Mouse (Mus musculus): ENCODE measurements at regions not wholly inside any gene's neighbourhood (a gene's known extent, or its start where the extent isn't known, plus 50 kb on each side); places are given as distances from the start of the nearest gene placed in this dataset.
A peak's percentile ranks its signal among the peaks of the same experiment; 100 is the strongest.

- Histone ChIP-seq H3K9ac (ENCODE audit: low read depth, low read length) (no peak overlapping the region), H3K4me3 (ENCODE audit: low read depth, low read length) (no peak overlapping the region), H3K27ac (ENCODE audit: low read depth, low read length) (peak overlapping the region; percentile 29; the same call in 1 of the 2 replicates), H3K27me3 (ENCODE audit: control insufficient read depth, insufficient read depth, low read length) (no peaks in the 10 kb centered on the region), H3K4me2 (no peak overlapping the region), H3K4me1 (ENCODE audit: control insufficient read depth, insufficient read depth, low read length) (peaks cover 7% of the 10 kb centered on the region; the same call in 1 of the 2 replicates), H3K36me3 (ENCODE audit: control insufficient read depth, insufficient read depth, low read length) (no peaks in the 10 kb centered on the region), H3K9me3 (replicated peaks; ENCODE audit: control insufficient read depth, low read length) (no peaks in the 10 kb centered on the region)
- WGBS (ENCODE audit: insufficient replicate concordance), result 35% methylated on average over 9 of the region's 9 CpGs
- ATAC-seq (replicated peaks; ENCODE audit: insufficient number of reproducible peaks, low FRiP score, low TSS enrichment), result peak; percentile 75
These were observed 195.9 kb downstream of the Gm13691 start for GRCm38 (mm10) chr2:84186126-84186701.

- H3K27me3 ChIP-seq (ENCODE audit: control insufficient read depth, insufficient read depth, low read length), result no peaks in the 10 kb centered on the region
- 88% methylated on average over 4 of the region's 4 CpGs for WGBS (ENCODE audit: insufficient replicate concordance)
- no peaks in the 10 kb centered on the region for H3K36me3 ChIP-seq (ENCODE audit: control insufficient read depth, insufficient read depth, low read length)
- H3K9ac ChIP-seq (ENCODE audit: low read depth, low read length), result no peak overlapping the region
- no peaks in the 10 kb centered on the region for H3K9me3 ChIP-seq (replicated peaks; ENCODE audit: control insufficient read depth, low read length)
- peaks cover 7% of the 10 kb centered on the region; the same call in 1 of the 2 replicates for H3K4me1 ChIP-seq (ENCODE audit: control insufficient read depth, insufficient read depth, low read length)
- no peak overlapping the region for H3K4me2 ChIP-seq
- ATAC-seq (replicated peaks; ENCODE audit: insufficient number of reproducible peaks, low FRiP score, low TSS enrichment), result no peak
- no peak overlapping the region for H3K27ac ChIP-seq (ENCODE audit: low read depth, low read length)
- no peak overlapping the region for H3K4me3 ChIP-seq (ENCODE audit: low read depth, low read length)
These were observed 197.1 kb downstream of the Gm13691 start for GRCm38 (mm10) chr2:84187456-84187855.

- H3K4me1 ChIP-seq (ENCODE audit: control insufficient read depth, insufficient read depth, low read length), result peaks cover 2% of the 10 kb centered on the region; the same call in 1 of the 2 replicates
- ATAC-seq (replicated peaks; ENCODE audit: insufficient number of reproducible peaks, low FRiP score, low TSS enrichment), result no peak
- no peak overlapping the region for H3K4me3 ChIP-seq (ENCODE audit: low read depth, low read length)
- H3K36me3 ChIP-seq (ENCODE audit: control insufficient read depth, insufficient read depth, low read length), result no peaks in the 10 kb centered on the region
- 77% methylated on average over 3 of the region's 3 CpGs for WGBS (ENCODE audit: insufficient replicate concordance)
- no peak overlapping the region for H3K9ac ChIP-seq (ENCODE audit: low read depth, low read length)
- H3K27me3 ChIP-seq (ENCODE audit: control insufficient read depth, insufficient read depth, low read length), result no peaks in the 10 kb centered on the region
- no peak overlapping the region for H3K27ac ChIP-seq (ENCODE audit: low read depth, low read length)
- no peak overlapping the region for H3K4me2 ChIP-seq
- no peaks in the 10 kb centered on the region for H3K9me3 ChIP-seq (replicated peaks; ENCODE audit: control insufficient read depth, low read length)
These were observed 198.9 kb downstream of the Gm13691 start for GRCm38 (mm10) chr2:84189302-84189701.

- no peak overlapping the region for H3K4me3 ChIP-seq (ENCODE audit: low read depth, low read length)
These were observed 208.1 kb downstream of the Calcrl start for GRCm38 (mm10) chr2:84217116-84217515.

GRCm38 (mm10) chr2:84222049-84222448, 203.2 kb downstream of the Calcrl start:
- WGBS (ENCODE audit: insufficient replicate concordance), result 81% methylated on average over 1 of the region's 1 CpGs
- Histone ChIP-seq H3K9ac (ENCODE audit: low read depth, low read length) (no peak overlapping the region), H3K36me3 (ENCODE audit: control insufficient read depth, insufficient read depth, low read length) (no peaks in the 10 kb centered on the region), H3K27ac (ENCODE audit: low read depth, low read length) (no peak overlapping the region), H3K9me3 (replicated peaks; ENCODE audit: control insufficient read depth, low read length) (no peaks in the 10 kb centered on the region), H3K4me2 (no peak overlapping the region), H3K27me3 (ENCODE audit: control insufficient read depth, insufficient read depth, low read length) (no peaks in the 10 kb centered on the region), H3K4me1 (ENCODE audit: control insufficient read depth, insufficient read depth, low read length) (no peaks in the 10 kb centered on the region), H3K4me3 (ENCODE audit: low read depth, low read length) (no peak overlapping the region)
- ATAC-seq (replicated peaks; ENCODE audit: insufficient number of reproducible peaks, low FRiP score, low TSS enrichment), result no peak

More at GRCm38 (mm10) chr2:84217116-84217515, 208.1 kb downstream of the Calcrl start:
- Histone ChIP-seq H3K27me3 (ENCODE audit: control insufficient read depth, insufficient read depth, low read length) (no peaks in the 10 kb centered on the region), H3K9me3 (replicated peaks; ENCODE audit: control insufficient read depth, low read length) (no peaks in the 10 kb centered on the region), H3K36me3 (ENCODE audit: control insufficient read depth, insufficient read depth, low read length) (no peaks in the 10 kb centered on the region), H3K27ac (ENCODE audit: low read depth, low read length) (no peak overlapping the region), H3K4me1 (ENCODE audit: control insufficient read depth, insufficient read depth, low read length) (no peaks in the 10 kb centered on the region), H3K9ac (ENCODE audit: low read depth, low read length) (no peak overlapping the region), H3K4me2 (no peak overlapping the region)
- ATAC-seq (replicated peaks; ENCODE audit: insufficient number of reproducible peaks, low FRiP score, low TSS enrichment), result no peak
- 78% methylated on average over 1 of the region's 1 CpGs for WGBS (ENCODE audit: insufficient replicate concordance)

- 64% methylated on average over 3 of the region's 3 CpGs for WGBS (ENCODE audit: insufficient replicate concordance)
- Histone ChIP-seq H3K36me3 (ENCODE audit: control insufficient read depth, insufficient read depth, low read length) (no peaks in the 10 kb centered on the region), H3K9ac (ENCODE audit: low read depth, low read length) (no peak overlapping the region), H3K27me3 (ENCODE audit: control insufficient read depth, insufficient read depth, low read length) (no peaks in the 10 kb centered on the region), H3K4me2 (no peak overlapping the region), H3K4me1 (ENCODE audit: control insufficient read depth, insufficient read depth, low read length) (no peaks in the 10 kb centered on the region), H3K27ac (ENCODE audit: low read depth, low read length) (no peak overlapping the region), H3K4me3 (ENCODE audit: low read depth, low read length) (no peak overlapping the region), H3K9me3 (replicated peaks; ENCODE audit: control insufficient read depth, low read length) (no peaks in the 10 kb centered on the region)
- no peak for ATAC-seq (replicated peaks; ENCODE audit: insufficient number of reproducible peaks, low FRiP score, low TSS enrichment)
These were observed 195.4 kb downstream of the Calcrl start for GRCm38 (mm10) chr2:84229777-84230176.

- no peak overlapping the region for H3K9ac ChIP-seq (ENCODE audit: low read depth, low read length)
- H3K9me3 ChIP-seq (replicated peaks; ENCODE audit: control insufficient read depth, low read length), result no peaks in the 10 kb centered on the region
- 77% methylated on average over 4 of the region's 4 CpGs for WGBS (ENCODE audit: insufficient replicate concordance)
- H3K36me3 ChIP-seq (ENCODE audit: control insufficient read depth, insufficient read depth, low read length), result no peaks in the 10 kb centered on the region
- no peak overlapping the region for H3K27ac ChIP-seq (ENCODE audit: low read depth, low read length)
- no peak for ATAC-seq (replicated peaks; ENCODE audit: insufficient number of reproducible peaks, low FRiP score, low TSS enrichment)
- no peaks in the 10 kb centered on the region for H3K27me3 ChIP-seq (ENCODE audit: control insufficient read depth, insufficient read depth, low read length)
- no peak overlapping the region for H3K4me3 ChIP-seq (ENCODE audit: low read depth, low read length)
- no peaks in the 10 kb centered on the region for H3K4me1 ChIP-seq (ENCODE audit: control insufficient read depth, insufficient read depth, low read length)
- no peak overlapping the region for H3K4me2 ChIP-seq
These were observed 189.6 kb downstream of the Calcrl start for GRCm38 (mm10) chr2:84235641-84236040.

GRCm38 (mm10) chr2:84241244-84241643, 184.0 kb downstream of the Calcrl start:
- no peaks in the 10 kb centered on the region for H3K9me3 ChIP-seq (replicated peaks; ENCODE audit: control insufficient read depth, low read length)

GRCm38 (mm10) chr2:84241986-84242385, 183.2 kb downstream of the Calcrl start:
- no peak overlapping the region for H3K9ac ChIP-seq (ENCODE audit: low read depth, low read length)
- WGBS (ENCODE audit: insufficient replicate concordance), result 66% methylated on average over 1 of the region's 1 CpGs

More at GRCm38 (mm10) chr2:84241244-84241643, 184.0 kb downstream of the Calcrl start:
- Histone ChIP-seq H3K36me3 (ENCODE audit: control insufficient read depth, insufficient read depth, low read length) (no peaks in the 10 kb centered on the region), H3K9ac (ENCODE audit: low read depth, low read length) (no peak overlapping the region), H3K4me1 (ENCODE audit: control insufficient read depth, insufficient read depth, low read length) (no peaks in the 10 kb centered on the region), H3K27ac (ENCODE audit: low read depth, low read length) (no peak overlapping the region), H3K4me2 (no peak overlapping the region), H3K4me3 (ENCODE audit: low read depth, low read length) (no peak overlapping the region), H3K27me3 (ENCODE audit: control insufficient read depth, insufficient read depth, low read length) (no peaks in the 10 kb centered on the region)
- ATAC-seq (replicated peaks; ENCODE audit: insufficient number of reproducible peaks, low FRiP score, low TSS enrichment), result no peak
- 82% methylated on average over 4 of the region's 4 CpGs for WGBS (ENCODE audit: insufficient replicate concordance)

More at GRCm38 (mm10) chr2:84241986-84242385, 183.2 kb downstream of the Calcrl start:
- Histone ChIP-seq H3K4me2 (no peak overlapping the region), H3K27me3 (ENCODE audit: control insufficient read depth, insufficient read depth, low read length) (no peaks in the 10 kb centered on the region), H3K4me1 (ENCODE audit: control insufficient read depth, insufficient read depth, low read length) (no peaks in the 10 kb centered on the region), H3K9me3 (replicated peaks; ENCODE audit: control insufficient read depth, low read length) (no peaks in the 10 kb centered on the region), H3K36me3 (ENCODE audit: control insufficient read depth, insufficient read depth, low read length) (no peaks in the 10 kb centered on the region), H3K27ac (ENCODE audit: low read depth, low read length) (no peak overlapping the region), H3K4me3 (ENCODE audit: low read depth, low read length) (no peak overlapping the region)
- no peak for ATAC-seq (replicated peaks; ENCODE audit: insufficient number of reproducible peaks, low FRiP score, low TSS enrichment)

Data from heart, embryonic 11.5 days (tissue).